Mouse (Mus musculus): ENCODE data around the gene Rasl11b.

Gene Rasl11b

GRCm38 (mm10) chr5:74188886-74189285 lies 6.2 kb upstream of the Rasl11b start:
- no peak for DNase-seq (ENCODE audit: low read depth)

- no peak for DNase-seq (ENCODE audit: low read depth)
These were observed 5.5 kb upstream of the Rasl11b start for GRCm38 (mm10) chr5:74189484-74190160.

GRCm38 (mm10) chr5:74190161-74190491 lies 5.0 kb upstream of the Rasl11b start:
- no peak for DNase-seq (ENCODE audit: low read depth)

- DNase-seq (ENCODE audit: low read depth): no peak
These were observed 4.2 kb upstream of the Rasl11b start for GRCm38 (mm10) chr5:74190911-74191310.

GRCm38 (mm10) chr5:74193008-74193407 lies 2.1 kb upstream of the Rasl11b start:
- DNase-seq (ENCODE audit: low read depth): no peak

- DNase-seq (ENCODE audit: low read depth): no peak
These were observed 1.5 kb upstream of the Rasl11b start for GRCm38 (mm10) chr5:74193626-74194025.

GRCm38 (mm10) chr5:74194027-74194840 lies 852 bp upstream of the Rasl11b start:
- DNase-seq (ENCODE audit: low read depth): no peak

GRCm38 (mm10) chr5:74195614-74196306 lies 674 bp downstream of the Rasl11b start:
- no peak for DNase-seq (ENCODE audit: low read depth)

- DNase-seq (ENCODE audit: low read depth): no peak
These were observed 1.2 kb downstream of the Rasl11b start for GRCm38 (mm10) chr5:74196307-74196618.

GRCm38 (mm10) chr5:74197541-74198330 lies 2.6 kb downstream of the Rasl11b start:
- DNase-seq (ENCODE audit: low read depth): no peak

GRCm38 (mm10) chr5:74198446-74198845 lies 3.4 kb downstream of the Rasl11b start:
- DNase-seq (ENCODE audit: low read depth): no peak

- no peak for DNase-seq (ENCODE audit: low read depth)
These were observed 4.7 kb downstream of the Rasl11b start for GRCm38 (mm10) chr5:74199793-74200192.

- no peak for DNase-seq (ENCODE audit: low read depth)
These were observed 5.4 kb downstream of the Rasl11b start for GRCm38 (mm10) chr5:74200481-74200880.

- no peak for DNase-seq (ENCODE audit: low read depth)
These were observed 6.7 kb downstream of the Rasl11b start for GRCm38 (mm10) chr5:74201570-74202357.

GRCm38 (mm10) chr5:74202515-74202914 lies 7.4 kb downstream of the Rasl11b start:
- DNase-seq (ENCODE audit: low read depth): no peak

GRCm38 (mm10) chr5:74204465-74204864 lies 9.4 kb downstream of the Rasl11b start:
- no peak for DNase-seq (ENCODE audit: low read depth)

- DNase-seq (ENCODE audit: low read depth): no peak
These were observed 10.4 kb downstream of the Rasl11b start for GRCm38 (mm10) chr5:74205509-74205908.

GRCm38 (mm10) chr5:74206038-74206437 lies 11.0 kb downstream of the Rasl11b start:
- DNase-seq (ENCODE audit: low read depth): no peak

- DNase-seq (ENCODE audit: low read depth): no peak
These were observed 11.6 kb downstream of the Rasl11b start for GRCm38 (mm10) chr5:74206649-74207048.

GRCm38 (mm10) chr5:74207209-74207608 lies 12.1 kb downstream of the Rasl11b start:
- DNase-seq (ENCODE audit: low read depth): no peak

GRCm38 (mm10) chr5:74208438-74208837 lies 13.4 kb downstream of the Rasl11b start:
- DNase-seq (ENCODE audit: low read depth): no peak

GRCm38 (mm10) chr5:74209640-74210039 lies 14.6 kb downstream of the Rasl11b start:
- no peak for DNase-seq (ENCODE audit: low read depth)
